Mouse (Mus musculus): ENCODE measurements around the gene Vdr.

DNA sequence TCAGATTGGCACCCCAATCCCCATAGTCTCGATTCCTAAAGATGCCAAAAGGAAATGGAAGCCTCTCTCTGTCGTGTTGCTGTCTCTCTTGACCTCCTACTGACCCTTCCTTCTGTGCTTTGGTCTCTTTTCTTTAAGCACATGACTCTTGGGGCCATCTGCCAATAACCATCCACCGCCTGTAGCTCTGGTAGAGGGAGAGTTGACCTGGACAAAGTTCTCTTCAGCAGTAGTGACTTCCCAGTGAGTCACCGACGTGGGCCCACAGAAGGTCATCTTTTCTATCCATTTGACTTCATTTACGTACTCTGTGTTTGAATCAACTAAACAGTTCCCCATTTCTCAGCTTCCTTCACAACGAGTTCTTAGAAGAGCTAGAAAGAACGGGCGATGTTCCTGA lies 30.0 kb downstream of the Vdr start:
- TF ChIP-seq POLR2A (IDR thresholded peaks at IDR 0.05; ENCODE audit: insufficient read depth, low read depth, low read length) (no peak), CTCF (IDR thresholded peaks at IDR 0.05) (no peak)

All from heart, adult 2 months (tissue).